Mouse (Mus musculus) myocyte (in vitro differentiated cells): Measurements from ENCODE around the gene Prph. TPM values are rescaled to one million over a fixed set of nuclear protein-coding genes. Genes with fewer than 3 reads are reported as not detected.
A peak's percentile ranks its signal among the peaks of the same experiment; 100 is the strongest.

Source experiments
- H3K27me3 ChIP-seq: one replicate; pipeline ENCODE4 v1.6.1; 2011; ENCODE audit not compliant: control insufficient read depth, insufficient read depth, insufficient read length
- H3K36me3 ChIP-seq: one replicate; pipeline ENCODE4 v1.6.1; 2011; ENCODE audit not compliant: control insufficient read depth, insufficient read depth
- H3K4me2 ChIP-seq: one replicate; pipeline ENCODE4 v1.6.1; 2011; ENCODE audit warnings: low read depth, control low read depth
- H3K4me3 ChIP-seq: one replicate; pipeline ENCODE4 v1.5.1; 2011; ENCODE audit warnings: mild to moderate bottlenecking, control low read depth, moderate library complexity
- H3K79me2 ChIP-seq: one replicate; pipeline ENCODE4 v1.6.1; 2011; ENCODE audit not compliant: control insufficient read depth, insufficient read depth
- H3ac ChIP-seq: one replicate; pipeline ENCODE4 v1.6.1; 2011; ENCODE audit not compliant: control insufficient read depth, insufficient read length
- E2F4 ChIP-seq: IDR thresholded peaks from one replicate; pipeline ENCODE4 v1.6.1; 2011; ENCODE audit warnings: mild to moderate bottlenecking, control low read depth, moderate library complexity; ENCODE audit not compliant: insufficient read depth
- MYOG ChIP-seq, 3 experiments: IDR thresholded peaks; one replicate each; pipeline ENCODE4 v1.6.1; 2011; ENCODE audit warnings: control low read depth in 2 of 3, low read depth in 2 of 3, mild to moderate bottlenecking in 2 of 3; ENCODE audit not compliant: insufficient read length in 2 of 3, control insufficient read depth in 1 of 3, insufficient read depth in 1 of 3
- POLR2A ChIP-seq: IDR thresholded peaks from one replicate; pipeline ENCODE4 v1.6.1; 2011; ENCODE audit warnings: low read depth, mild to moderate bottlenecking, control low read depth, moderate library complexity; ENCODE audit not compliant: insufficient read length
- POLR2AphosphoS2 ChIP-seq: IDR thresholded peaks from one replicate; pipeline ENCODE4 v1.6.1; 2011; ENCODE audit warnings: low read depth, control low read depth; ENCODE audit not compliant: insufficient read length
- REST ChIP-seq: IDR thresholded peaks from one replicate; pipeline ENCODE4 v1.6.1; 2011; ENCODE audit warnings: mild to moderate bottlenecking, control low read depth, moderate library complexity; ENCODE audit not compliant: insufficient read depth, insufficient read length
- SRF ChIP-seq: IDR thresholded peaks from one replicate; pipeline ENCODE4 v1.6.1; 2011; ENCODE audit warnings: low read depth; ENCODE audit not compliant: control insufficient read depth, insufficient read length
- TCF12 ChIP-seq: IDR thresholded peaks from one replicate; pipeline ENCODE4 v1.6.1; 2011; ENCODE audit warnings: mild to moderate bottlenecking, control low read depth; ENCODE audit not compliant: poor library complexity, insufficient read depth, severe bottlenecking
- TCF3 ChIP-seq: IDR thresholded peaks from one replicate; pipeline ENCODE4 v1.6.1; 2011; ENCODE audit warnings: low read depth, control low read depth; ENCODE audit not compliant: insufficient read length
- USF1 ChIP-seq: IDR thresholded peaks from one replicate; pipeline ENCODE4 v1.6.1; 2011; ENCODE audit warnings: low read depth, mild to moderate bottlenecking, control low read depth, moderate library complexity
- polyA plus RNA-seq: library from polyadenylated mRNA; unstranded; fragments of >200 nt; fragmentation: generic; extraction: Trizol; gene quantifications from one replicate; pipeline ENCODE4 v1.2.1, GENCODE M21; 2012; ENCODE audit warnings: missing spikeins

Gene Prph
- polyA plus RNA-seq, 1 experiment, result 0.98 TPM

DNA sequence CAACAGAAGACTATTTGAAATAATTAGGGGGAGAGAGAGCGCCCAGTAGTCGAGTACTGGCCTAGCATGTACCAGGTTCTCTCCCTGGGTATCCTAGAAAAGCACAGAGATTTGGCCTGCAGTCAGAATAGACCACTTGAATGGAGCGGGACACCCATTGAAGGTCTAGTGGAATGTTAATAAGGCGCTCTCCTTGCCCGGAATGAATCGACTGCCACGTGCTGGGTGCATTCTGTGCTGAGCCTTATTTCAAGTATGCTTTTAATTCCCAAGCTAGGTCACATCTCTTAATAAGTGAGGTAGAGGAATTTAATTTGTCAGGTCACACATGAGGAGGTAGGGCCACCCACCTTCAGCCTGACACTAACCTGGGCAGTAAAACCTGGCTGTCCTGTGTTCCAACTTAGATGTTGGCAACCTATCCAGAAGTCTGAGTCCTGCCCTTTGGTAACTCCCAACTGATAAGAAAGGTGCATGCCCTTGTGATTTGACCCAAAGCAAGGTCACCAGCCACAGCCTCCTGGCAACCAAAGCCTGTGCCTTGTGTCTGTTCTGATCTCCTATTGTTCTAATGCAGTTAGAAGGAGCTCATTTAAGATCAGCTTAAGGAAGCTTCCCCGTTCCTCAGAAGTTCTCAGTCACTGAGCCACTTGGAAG is 18.6 kb upstream of the Prph start:
- peaks cover 38% of the 10 kb centered on the region for H3K36me3 ChIP-seq
- no peak overlapping the region for H3K4me2 ChIP-seq
- H3ac ChIP-seq, result no peak overlapping the region
- no peak overlapping the region for H3K4me3 ChIP-seq
- no peaks in the 10 kb centered on the region for H3K27me3 ChIP-seq
- H3K79me2 ChIP-seq, result peaks cover 43% of the 10 kb centered on the region
- peak; percentile 19 for TF ChIP-seq POLR2AphosphoS2
- no peak for TF ChIP-seq USF1
- TF ChIP-seq POLR2A, result peak; percentile 18

DNA sequence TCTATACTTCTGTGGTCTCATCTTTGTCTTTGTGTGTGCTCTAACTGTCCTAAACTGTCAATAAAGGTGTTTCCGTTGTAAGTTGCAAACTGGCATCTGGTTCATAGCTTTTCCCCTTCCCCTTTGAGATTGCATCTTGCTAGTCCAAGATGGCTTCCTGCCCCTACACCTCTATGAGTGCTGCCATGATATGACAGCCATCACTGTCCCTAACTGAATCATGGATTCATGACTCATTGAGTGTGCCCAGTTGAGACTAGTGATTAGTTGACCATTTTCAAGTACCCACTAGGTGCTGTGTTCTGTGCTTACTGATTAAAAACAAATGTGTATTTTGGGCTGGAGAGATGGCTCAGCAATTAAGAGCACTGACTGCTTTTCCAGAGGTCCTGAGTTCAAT is 16.9 kb upstream of the Prph start:
- Histone ChIP-seq H3K4me2 (no peak overlapping the region), H3K4me3 (no peak overlapping the region), H3ac (no peak overlapping the region), H3K36me3 (peaks cover 38% of the 10 kb centered on the region), H3K27me3 (no peaks in the 10 kb centered on the region), H3K79me2 (peaks cover 27% of the 10 kb centered on the region)
- TF ChIP-seq USF1 (no peak), MYOG (IDR thresholded peaks at IDR 0.05; ENCODE audit: control insufficient read depth in 1 of 3, insufficient read depth in 1 of 3, insufficient read length in 2 of 3, low read depth in 2 of 3) (no peak), REST (no peak), SRF (no peak), POLR2A (peak; percentile 24), E2F4 (no peak)

DNA sequence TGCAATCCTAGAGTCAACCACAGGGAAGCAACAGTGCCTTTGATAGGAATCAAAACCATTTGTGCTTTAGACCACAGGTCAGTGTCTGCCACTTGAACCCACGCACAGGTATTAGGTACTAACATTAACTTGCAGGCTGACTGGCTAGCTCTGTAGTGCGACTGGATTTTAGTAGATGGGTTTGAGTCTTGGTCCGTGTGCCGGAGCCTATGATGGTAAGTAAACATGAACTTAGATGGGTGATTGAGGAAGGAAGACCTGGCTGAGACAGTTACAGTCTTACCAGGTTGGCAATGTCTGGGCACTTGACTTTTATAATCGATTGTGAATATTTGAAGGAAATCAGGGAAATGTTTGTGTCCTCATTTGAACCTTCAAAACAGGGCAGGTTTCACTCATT is 16.2 kb upstream of the Prph start:
- Histone ChIP-seq H3K4me2 (no peak overlapping the region), H3K4me3 (no peak overlapping the region)
- TF ChIP-seq POLR2AphosphoS2 (peak; percentile 58), TCF12 (no peak)

DNA sequence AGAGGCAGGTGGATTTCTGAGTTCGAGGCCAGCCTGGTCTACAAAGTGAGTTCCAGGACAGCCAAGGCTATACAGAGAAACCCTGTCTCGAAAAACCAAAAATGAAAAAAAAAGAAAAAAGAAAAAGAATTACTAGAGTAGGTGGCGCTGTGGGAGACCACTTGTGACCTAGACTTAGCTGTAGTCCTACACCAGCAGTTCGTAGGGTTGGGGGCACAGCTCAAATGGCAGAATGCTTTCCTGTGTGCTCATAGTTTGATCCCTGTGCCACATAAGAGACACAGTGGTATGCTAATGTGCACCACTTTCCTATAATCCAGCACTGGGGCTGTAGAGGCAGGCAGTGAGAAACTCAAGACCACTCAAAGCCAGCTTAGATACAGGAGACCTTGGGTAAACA is 15.7 kb upstream of the Prph start:
- Histone ChIP-seq H3K79me2 (peaks cover 17% of the 10 kb centered on the region), H3K4me3 (no peak overlapping the region), H3ac (no peak overlapping the region), H3K4me2 (no peak overlapping the region), H3K36me3 (peaks cover 38% of the 10 kb centered on the region), H3K27me3 (no peaks in the 10 kb centered on the region)
- peak; percentile 25 for TF ChIP-seq POLR2A
- no peak for TF ChIP-seq USF1
- no peak for TF ChIP-seq SRF
- peak; percentile 71 for TF ChIP-seq POLR2AphosphoS2

More for the DNA sequence above, 16.2 kb upstream of the Prph start:
- Histone ChIP-seq H3K36me3 (peaks cover 38% of the 10 kb centered on the region), H3K79me2 (peaks cover 19% of the 10 kb centered on the region), H3ac (no peak overlapping the region), H3K27me3 (no peaks in the 10 kb centered on the region)

DNA sequence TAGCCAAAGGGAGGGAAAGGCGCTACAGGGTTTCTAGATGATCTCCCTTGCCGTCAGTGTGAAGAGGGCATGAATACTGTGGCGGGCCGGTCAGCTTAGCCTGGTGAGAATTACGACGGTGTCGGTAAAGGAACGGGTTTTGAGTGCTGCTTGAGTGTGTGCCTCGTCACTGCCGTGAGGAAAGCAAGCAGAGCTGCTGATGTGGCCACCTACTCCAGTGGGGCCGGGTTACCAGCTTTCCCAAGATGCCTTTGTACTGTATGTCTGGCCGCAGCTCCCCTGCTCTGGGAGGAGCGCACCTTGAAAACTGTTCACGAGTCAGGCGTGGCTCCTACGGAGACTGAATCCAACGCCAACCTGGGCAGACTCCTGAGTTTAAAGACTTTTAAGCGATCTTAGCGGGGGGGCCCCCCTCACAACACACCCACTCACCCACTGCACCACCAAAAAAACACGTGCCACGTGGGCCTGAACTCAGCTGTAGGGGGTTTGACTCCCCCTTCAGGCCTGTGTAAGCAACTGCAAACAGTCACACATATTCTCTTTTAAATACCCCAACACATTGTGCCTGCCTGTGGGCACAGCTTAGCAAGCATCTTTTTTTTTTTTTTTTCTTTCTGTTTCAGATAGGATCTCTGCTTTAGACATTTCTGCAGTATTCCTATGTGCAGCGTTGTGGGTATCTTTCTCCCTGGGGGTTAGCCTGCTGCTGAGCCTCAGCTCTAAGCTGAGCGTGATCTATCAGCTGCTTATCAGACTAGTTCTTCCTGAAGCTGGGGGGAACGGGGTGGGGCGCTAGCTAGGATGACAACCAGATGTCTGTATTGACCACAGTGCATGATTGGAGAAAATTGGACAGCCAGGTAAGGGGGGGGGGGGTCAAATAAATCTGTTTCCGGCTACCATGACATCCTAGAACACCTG is 14.7 kb upstream of the Prph start:
- Histone ChIP-seq H3K4me3 (no peak overlapping the region), H3K27me3 (no peaks in the 10 kb centered on the region), H3K4me2 (no peak overlapping the region), H3ac (no peak overlapping the region), H3K79me2 (peaks cover 8% of the 10 kb centered on the region), H3K36me3 (peaks cover 29% of the 10 kb centered on the region)
- TF ChIP-seq E2F4 (no peak), POLR2AphosphoS2 (peak; percentile 64)

DNA sequence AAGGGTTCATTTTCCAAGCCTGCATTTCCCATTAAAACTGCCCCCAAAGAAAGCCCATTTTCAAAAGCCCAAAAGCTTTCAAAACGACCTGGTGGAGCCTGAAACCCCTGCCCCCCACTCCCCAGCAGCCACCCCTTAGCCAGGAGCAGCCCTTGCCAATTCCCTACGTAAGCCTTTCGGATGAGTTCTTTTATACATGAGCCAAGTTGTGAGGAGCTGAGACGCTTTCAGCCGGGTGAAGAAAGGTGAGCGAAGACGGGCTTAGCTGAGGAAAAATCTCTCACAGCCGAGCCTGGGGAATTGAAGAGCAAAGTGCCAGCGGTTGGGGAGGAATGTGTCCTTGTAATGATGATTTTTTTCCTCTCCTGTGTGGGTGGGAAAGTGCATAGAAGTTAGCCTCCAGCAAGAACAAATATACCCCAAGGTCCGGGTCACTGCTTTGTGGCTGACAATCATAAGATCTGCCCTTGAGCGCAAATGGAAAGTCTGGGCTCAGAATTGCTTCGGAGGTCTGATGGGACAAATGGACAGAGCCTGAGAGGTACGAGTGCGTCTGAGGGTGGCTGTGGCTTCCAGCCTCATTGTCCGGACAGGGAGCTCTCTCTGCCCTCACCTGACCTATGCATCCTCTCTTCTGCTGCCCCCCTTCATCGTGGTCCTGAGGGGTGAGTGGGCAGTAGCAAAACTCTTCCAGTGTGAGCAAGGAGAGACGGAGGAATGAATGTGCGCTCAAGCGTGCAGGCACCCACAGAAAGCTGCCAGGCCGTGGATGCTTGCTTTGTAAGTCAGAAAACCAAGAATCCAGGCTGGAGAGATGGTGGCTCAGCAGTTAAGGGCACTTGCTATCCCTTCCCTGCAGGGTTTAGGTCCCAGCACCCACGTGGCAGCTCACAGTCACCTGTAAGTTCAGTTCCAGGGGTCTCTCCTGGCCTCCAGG is 13.8 kb upstream of the Prph start:
- Histone ChIP-seq H3K36me3 (peaks cover 19% of the 10 kb centered on the region), H3K4me3 (no peak overlapping the region), H3K4me2 (no peak overlapping the region), H3K27me3 (no peaks in the 10 kb centered on the region), H3K79me2 (peaks cover 1% of the 10 kb centered on the region), H3ac (no peak overlapping the region)
- no peak for TF ChIP-seq POLR2AphosphoS2
- TF ChIP-seq TCF3, result no peak
